Mouse (Mus musculus) layer of hippocampus, adult 8-10 months (tissue): ENCODE data around the gene Nxph4. TPM values are rescaled to one million over a fixed set of nuclear protein-coding genes. Genes with fewer than 3 reads are reported as not detected.
A peak's percentile ranks its signal among the peaks of the same experiment; 100 is the strongest.

ENCODE experiments used
- DNase-seq, 2 experiments: peaks; one replicate each; pipeline ENCODE4 v3.0.0; 2022; ENCODE audit warnings: low spot score in 2 of 2
- total RNA-seq, 4 experiments: library from RNA; stranded (reverse); gene quantifications; 2 replicates each; pipeline ENCODE4 v1.2.4; 2022

Nxph4 gene
- total RNA-seq, 4 experiments from 2014 or later, result 1.9 to 2.7 (median 2.3) TPM

DNA sequence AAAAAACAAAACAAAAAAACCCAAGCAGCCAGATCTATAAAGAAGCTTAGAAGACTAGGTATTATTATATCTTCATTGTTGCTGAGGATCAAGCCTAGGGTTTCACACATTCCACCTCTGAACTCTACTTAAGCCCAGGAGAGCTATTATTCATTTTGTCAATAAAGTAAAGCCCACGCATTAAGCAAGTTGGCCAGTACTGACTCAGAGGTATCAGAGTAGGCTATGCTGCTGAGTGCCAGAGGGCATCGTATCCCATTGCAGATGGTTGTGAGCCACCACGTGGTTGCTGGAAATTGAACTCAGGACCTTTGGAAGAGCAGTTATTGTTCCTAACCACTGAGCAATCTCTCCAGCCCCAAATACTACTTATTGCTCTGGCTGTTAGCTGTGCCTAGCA lies 9.6 kb upstream of the Nxph4 start:
- DNase-seq, result no peak

DNA sequence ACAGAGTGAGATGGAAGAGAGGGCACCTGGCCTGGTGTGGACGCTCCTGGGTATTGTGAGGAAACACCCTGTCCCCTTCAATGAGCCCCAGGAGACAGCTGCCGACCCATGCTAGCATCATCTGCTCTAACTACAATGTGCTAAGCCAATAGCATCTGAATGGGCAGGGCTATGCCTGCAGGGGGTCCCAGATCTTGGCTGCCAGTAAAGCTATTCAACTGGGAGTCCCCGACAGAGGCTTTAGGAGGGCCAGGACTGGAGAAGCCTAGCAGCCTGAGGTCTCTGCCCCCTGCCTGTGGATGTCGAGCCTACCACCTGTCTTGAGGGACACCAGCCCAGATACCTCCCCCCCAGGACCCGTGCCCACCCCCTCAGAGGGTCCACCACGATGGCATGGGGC lies 8.4 kb upstream of the Nxph4 start:
- no peak for DNase-seq

DNA sequence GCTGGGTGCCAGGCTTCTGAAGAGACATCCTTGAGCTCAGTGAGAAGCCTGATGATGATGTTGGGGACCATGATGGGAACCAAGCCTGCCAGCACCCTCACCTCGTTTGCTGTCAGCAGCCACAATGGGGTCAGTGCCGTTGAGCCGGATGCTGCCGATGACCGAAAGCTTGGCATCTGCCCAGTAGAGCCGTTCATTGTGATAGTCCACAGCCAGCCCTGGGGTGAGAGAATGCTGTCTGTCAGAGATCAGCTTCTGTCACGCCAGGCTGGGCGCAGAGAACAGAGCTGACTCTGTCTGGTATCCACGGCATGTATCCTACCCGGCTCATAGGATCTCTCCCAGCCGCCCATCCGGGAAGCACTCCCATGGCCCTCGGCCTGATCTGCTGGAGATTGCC lies 7.7 kb upstream of the Nxph4 start:
- DNase-seq, result peak; percentile 52 to 72

GRCm38 (mm10) chr10:127541510-127541909 lies 7.2 kb upstream of the Nxph4 start:
- no peak for DNase-seq

- peak; percentile 70 to 87 for DNase-seq
Measured at GRCm38 (mm10) chr10:127537854-127538583, 3.7 kb upstream of the Nxph4 start.

DNA sequence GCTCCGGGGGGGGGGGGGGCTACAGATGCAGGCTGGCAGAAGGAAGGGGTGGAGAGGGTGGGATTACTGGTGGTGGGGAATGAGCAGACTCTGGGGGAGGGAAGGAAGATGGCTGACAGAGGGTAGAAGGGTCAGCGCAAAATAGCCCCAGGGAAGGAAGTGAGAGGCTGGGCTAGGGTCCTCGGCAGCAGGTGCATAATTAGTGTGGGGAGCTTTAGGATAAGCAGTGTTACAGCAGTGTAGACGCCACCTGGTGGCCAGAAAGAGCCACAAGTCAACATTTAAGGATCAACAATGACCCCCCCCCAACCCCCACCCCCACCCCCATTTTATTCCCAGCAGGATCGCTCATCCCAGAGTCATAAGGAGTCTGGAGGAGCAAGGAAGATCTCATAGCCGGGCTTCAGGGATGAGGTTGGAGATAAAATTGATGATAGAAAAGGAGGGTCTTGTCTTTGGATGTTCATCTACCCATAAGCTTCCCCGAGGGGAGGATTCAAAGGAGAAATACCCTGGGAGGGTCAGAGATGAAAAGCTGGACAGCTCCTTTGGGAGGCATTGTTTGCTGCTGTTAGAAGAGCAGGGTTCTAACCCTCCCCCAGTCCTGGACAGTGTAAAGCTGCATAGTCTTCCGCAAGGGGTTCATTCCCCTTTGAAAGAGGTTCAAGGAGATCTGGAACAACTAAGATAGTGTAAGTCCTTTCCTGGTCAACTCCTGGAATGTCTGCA lies 2.4 kb upstream of the Nxph4 start:
- DNase-seq, result peak in 1 of 2 experiments; percentile 48

- no peak for DNase-seq
Measured at GRCm38 (mm10) chr10:127534929-127535384, 598 bp upstream of the Nxph4 start.

- no peak for DNase-seq
Measured at GRCm38 (mm10) chr10:127531548-127531947, 2.8 kb downstream of the Nxph4 start.

DNA sequence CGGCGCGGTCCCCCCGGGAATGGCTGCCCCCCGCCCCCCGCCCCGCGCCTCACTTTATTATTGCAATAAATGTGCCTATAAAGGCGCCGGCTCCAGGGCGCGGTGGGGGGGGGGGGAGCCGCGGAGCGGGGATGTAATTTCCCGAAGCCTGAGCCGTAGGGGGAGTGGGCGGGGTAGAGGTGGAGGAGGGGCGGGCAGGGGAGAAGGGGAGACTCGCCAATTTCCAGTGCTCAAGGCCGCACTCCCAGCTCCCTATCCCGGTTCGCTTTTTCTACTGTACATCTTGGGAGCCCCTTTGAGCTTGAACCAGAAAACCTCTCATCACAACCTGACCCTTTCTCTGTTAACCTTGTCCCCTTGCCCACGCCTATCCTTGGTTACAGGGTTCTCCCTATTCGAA lies 3.4 kb downstream of the Nxph4 start:
- DNase-seq, result no peak

DNA sequence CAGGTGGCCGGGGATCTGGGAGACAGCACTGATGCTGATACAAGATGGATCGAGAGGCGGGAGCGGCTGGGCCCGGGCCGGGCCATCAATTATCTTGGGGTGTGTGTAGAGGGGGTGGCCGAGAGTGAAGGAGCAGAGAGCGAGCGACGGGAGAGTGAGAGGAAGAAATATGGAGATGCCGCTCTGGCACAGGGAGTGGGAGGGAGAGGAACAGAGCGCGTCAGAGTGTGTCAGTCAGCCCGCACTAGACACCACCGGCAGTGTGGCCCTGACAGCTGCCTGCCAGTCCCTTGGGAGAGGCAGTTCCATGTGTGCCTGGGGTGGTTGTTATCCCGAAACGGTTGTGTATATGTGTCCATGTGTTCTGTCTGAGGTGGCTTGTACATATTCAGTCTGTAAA lies 6.9 kb downstream of the Nxph4 start:
- DNase-seq, result no peak

- DNase-seq, result no peak
Measured at GRCm38 (mm10) chr10:127526681-127527080, 7.7 kb downstream of the Nxph4 start.

DNA sequence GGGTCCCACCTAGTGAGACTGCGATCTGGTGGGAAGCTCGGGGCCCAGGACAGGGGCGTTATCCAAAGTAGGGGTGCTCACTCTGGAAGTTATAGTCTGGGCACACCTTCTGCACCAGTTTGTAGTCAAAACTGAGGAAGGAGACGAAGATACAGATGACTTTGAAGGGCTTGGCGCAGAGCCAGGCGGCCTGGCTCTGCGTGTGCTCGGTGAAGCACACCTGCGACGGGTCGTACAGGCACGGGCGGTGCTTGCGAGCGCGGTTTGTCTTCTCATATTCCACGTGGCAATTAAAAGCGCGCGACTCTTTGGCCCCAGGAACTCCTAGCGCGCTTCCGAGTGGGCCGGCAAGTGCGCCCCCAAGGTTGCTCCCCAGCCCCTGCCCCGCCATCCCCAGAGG lies 8.3 kb downstream of the Nxph4 start:
- DNase-seq, result no peak

DNA sequence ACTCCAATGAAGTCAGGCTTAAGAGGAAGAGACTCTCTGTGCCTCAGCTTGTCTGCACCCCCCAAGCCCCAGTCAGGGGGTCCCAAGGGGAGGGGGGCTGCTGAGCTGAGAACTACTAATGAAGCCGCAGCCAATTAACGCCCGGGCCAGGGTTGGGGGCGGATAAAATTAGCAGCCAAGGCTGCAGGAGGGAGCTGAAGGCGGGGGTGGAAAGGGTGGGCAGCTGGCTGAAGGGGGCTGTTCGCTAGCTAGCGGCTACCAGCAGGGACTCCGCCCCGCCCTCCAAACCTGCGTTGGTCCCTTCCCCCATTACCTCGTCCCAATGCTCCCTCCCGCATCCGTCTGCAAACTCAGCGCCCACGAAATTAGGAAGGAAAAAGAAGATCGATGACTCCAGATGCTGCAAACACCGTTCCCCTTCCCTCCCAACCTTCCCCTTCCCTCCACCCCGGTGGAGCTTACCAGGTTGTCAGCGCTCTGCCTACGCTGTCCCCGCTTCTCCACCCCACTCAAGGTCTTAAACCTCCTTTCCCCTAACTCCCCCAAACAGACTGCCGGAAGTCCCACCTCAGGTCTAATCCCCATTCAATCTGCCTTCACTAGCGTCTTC lies 9.6 kb downstream of the Nxph4 start:
- no peak for DNase-seq

- peak; percentile 81 to 87 for DNase-seq
Measured at GRCm38 (mm10) chr10:127522088-127522581, 12.2 kb downstream of the Nxph4 start, which contains the start of gene Shmt2. Shmt2 (minus strand) TSS chr10:127522444.

- DNase-seq, result no peak
Measured at GRCm38 (mm10) chr10:127521611-127522080, 12.7 kb downstream of the Nxph4 start.

- DNase-seq, result no peak
Measured at GRCm38 (mm10) chr10:127520714-127521357, 13.5 kb downstream of the Nxph4 start.

DNA sequence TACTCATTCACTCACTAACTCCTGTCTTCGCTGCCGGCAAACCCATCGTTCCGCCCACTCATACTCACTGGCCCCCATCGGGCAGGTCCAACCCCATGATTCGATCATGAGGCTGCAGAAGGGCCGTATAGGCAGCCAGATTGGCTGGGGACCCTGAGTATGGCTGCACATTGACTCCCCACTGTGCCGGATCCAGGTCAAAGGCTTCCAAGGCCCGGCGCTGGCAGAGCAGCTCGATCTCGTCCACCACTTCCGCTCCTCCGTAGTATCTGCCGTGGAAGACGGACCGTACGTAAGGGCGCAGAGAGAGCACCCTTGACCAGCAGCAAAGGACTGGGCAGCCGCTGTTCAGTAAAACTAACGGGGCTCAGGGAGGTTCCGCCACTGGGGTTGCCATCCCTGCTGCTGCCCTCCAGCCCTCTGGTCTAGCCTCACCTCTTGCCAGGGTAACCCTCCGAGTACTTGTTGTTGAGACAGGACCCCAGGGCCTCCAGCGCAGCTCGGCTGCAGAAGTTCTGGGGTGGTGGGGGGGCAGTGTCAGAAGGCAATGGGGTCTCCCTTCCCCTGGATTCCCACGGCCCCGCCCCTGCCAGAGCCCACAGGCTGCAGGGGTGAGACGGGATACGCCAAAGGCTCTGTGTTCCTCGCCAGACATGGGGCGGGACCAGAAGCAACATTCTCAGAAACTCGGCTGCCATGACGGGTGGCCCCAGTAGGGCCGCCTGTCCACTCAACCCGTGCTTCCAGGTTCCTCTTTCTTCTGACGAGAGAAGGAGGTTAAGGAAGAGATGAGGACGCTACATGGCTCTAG lies 14.3 kb downstream of the Nxph4 start:
- no peak for DNase-seq

- DNase-seq, result no peak
Measured at GRCm38 (mm10) chr10:127519041-127519701, 15.2 kb downstream of the Nxph4 start.

- DNase-seq, result no peak
Measured at GRCm38 (mm10) chr10:127517941-127518340, 16.4 kb downstream of the Nxph4 start.
